Mouse (Mus musculus): Measurements from ENCODE around the gene Ski. TPM values are rescaled to one million over a fixed set of nuclear protein-coding genes. Genes with fewer than 3 reads are reported as not detected.

Gene Ski
- total RNA-seq, 2 experiments from 2014 or later, result 106 to 111 TPM

- DNase-seq (ENCODE audit: low spot score in 2 of 2), result no peak
Measured at GRCm38 (mm10) chr4:155178981-155179512, 43.3 kb downstream of the Ski start.

GRCm38 (mm10) chr4:155178274-155178673 is 44.1 kb downstream of the Ski start:
- no peak for DNase-seq (ENCODE audit: low spot score in 2 of 2)

- DNase-seq (ENCODE audit: low spot score in 2 of 2), result no peak
Measured at GRCm38 (mm10) chr4:155176210-155176609, 46.2 kb downstream of the Ski start.

GRCm38 (mm10) chr4:155173822-155174785 is 48.3 kb downstream of the Ski start:
- DNase-seq (ENCODE audit: low spot score in 2 of 2), result no peak

GRCm38 (mm10) chr4:155172909-155173821 is 49.2 kb downstream of the Ski start:
- DNase-seq (ENCODE audit: low spot score in 2 of 2), result peak; percentile 81 to 88

- no peak for DNase-seq (ENCODE audit: low spot score in 2 of 2)
Measured at GRCm38 (mm10) chr4:155171961-155172533, 50.3 kb downstream of the Ski start.

- no peak for DNase-seq (ENCODE audit: low spot score in 2 of 2)
Measured at GRCm38 (mm10) chr4:155170614-155171212, 51.7 kb downstream of the Ski start.

GRCm38 (mm10) chr4:155168835-155169252 is 53.5 kb downstream of the Ski start:
- no peak for DNase-seq (ENCODE audit: low spot score in 2 of 2)

GRCm38 (mm10) chr4:155165861-155166260 is 56.5 kb downstream of the Ski start:
- no peak for DNase-seq (ENCODE audit: low spot score in 2 of 2)

GRCm38 (mm10) chr4:155164550-155164949 is 57.8 kb downstream of the Ski start:
- DNase-seq (ENCODE audit: low spot score in 2 of 2), result peak in 1 of 2 experiments; percentile 40

- DNase-seq (ENCODE audit: low spot score in 2 of 2), result no peak
Measured at GRCm38 (mm10) chr4:155163685-155164084, 58.7 kb downstream of the Ski start.

- DNase-seq (ENCODE audit: low spot score in 2 of 2), result no peak
Measured at GRCm38 (mm10) chr4:155163320-155163651, 59.1 kb downstream of the Ski start.

GRCm38 (mm10) chr4:155162433-155163319 is 59.7 kb downstream of the Ski start:
- DNase-seq (ENCODE audit: low spot score in 2 of 2), result no peak

- no peak for DNase-seq (ENCODE audit: low spot score in 2 of 2)
Measured at GRCm38 (mm10) chr4:155158543-155158917, 63.9 kb downstream of the Ski start.

- no peak for DNase-seq (ENCODE audit: low spot score in 2 of 2)
Measured at GRCm38 (mm10) chr4:155157871-155158542, 64.4 kb downstream of the Ski start.

- DNase-seq (ENCODE audit: low spot score in 2 of 2), result no peak
Measured at GRCm38 (mm10) chr4:155156734-155157133, 65.7 kb downstream of the Ski start.

- DNase-seq (ENCODE audit: low spot score in 2 of 2), result no peak
Measured at GRCm38 (mm10) chr4:155154986-155155385, 67.4 kb downstream of the Ski start.

- DNase-seq (ENCODE audit: low spot score in 2 of 2), result no peak
Measured at GRCm38 (mm10) chr4:155153389-155154072, 68.9 kb downstream of the Ski start.

GRCm38 (mm10) chr4:155152476-155152875 is 69.9 kb downstream of the Ski start:
- no peak for DNase-seq (ENCODE audit: low spot score in 2 of 2)
